Mouse (Mus musculus) E14TG2a.4 (cell line): ENCODE measurements around the gene Pdap1.
A peak's percentile ranks its signal among the peaks of the same experiment; 100 is the strongest.
"Not testable (repeated sequence)": the region's sequence is repeated elsewhere in the genome, so short reads cannot be mapped to it uniquely, and the experiment has no call there.

ENCODE experiments used
- H3K27me3 ChIP-seq: 2 replicates; pipeline ENCODE4 v1.6.1; 2014; ENCODE audit warnings: low read length, control low read depth; ENCODE audit not compliant: insufficient read depth
- H3K36me3 ChIP-seq: 2 replicates; pipeline ENCODE4 v1.6.1; 2014; ENCODE audit warnings: low read length, control low read depth; ENCODE audit not compliant: insufficient read depth
- H3K4me1 ChIP-seq: replicated peaks from 2 replicates; pipeline ENCODE4 v1.6.1; 2014; ENCODE audit warnings: low read depth, low read length, control low read depth
- H3K4me3 ChIP-seq: replicated peaks from 2 replicates; pipeline ENCODE4 v1.5.1; 2014; ENCODE audit warnings: mild to moderate bottlenecking, low read length
- H3K9me3 ChIP-seq: 2 replicates; pipeline ENCODE4 v1.6.1; 2014; ENCODE audit warnings: low read length, control low read depth
- CTCF ChIP-seq: conservative IDR thresholded peaks from 2 replicates; pipeline ENCODE4 v1.5.1; 2014; ENCODE audit warnings: low read length
- NANOG ChIP-seq: IDR thresholded peaks from 2 replicates; pipeline ENCODE4 v1.6.1; 2014; ENCODE audit warnings: borderline replicate concordance, low read length, mixed read lengths
- POU5F1 ChIP-seq: IDR thresholded peaks from 2 replicates; pipeline ENCODE4 v1.6.1; 2014; ENCODE audit warnings: low read length, borderline replicate concordance

The Pdap1 gene

DNA sequence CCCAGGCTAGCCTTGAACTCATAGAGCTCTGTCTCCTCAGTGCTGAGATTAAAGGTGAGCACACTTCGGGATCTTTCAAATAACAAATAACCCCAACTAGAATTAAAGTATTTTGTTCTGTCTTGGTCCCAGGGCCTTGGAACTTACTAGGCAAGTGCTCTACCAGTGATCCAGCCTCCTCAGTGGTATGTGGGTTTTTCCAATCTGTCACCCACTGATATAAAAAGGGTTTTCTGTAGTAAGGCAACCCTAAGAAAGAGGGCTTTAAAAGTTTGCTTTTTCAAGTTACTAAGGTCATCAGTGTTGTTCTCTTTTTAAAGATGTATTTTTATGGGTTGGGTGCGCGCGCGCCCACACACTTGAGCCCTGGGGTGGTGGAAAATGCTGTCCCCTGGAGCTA, 24.3 kb downstream of the Pdap1 start:
- Histone ChIP-seq H3K4me3 (no peak overlapping the region; the same call in 1 of the 2 replicates), H3K36me3 (peaks cover 10% of the 10 kb centered on the region)

GRCm38 (mm10) chr5:145114606-145115473, 25.2 kb downstream of the Pdap1 start:
- H3K4me1 ChIP-seq: peaks cover 64% of the 10 kb centered on the region
- TF ChIP-seq CTCF: no peak
- TF ChIP-seq NANOG: no peak
- no peak for TF ChIP-seq POU5F1
- H3K4me3 ChIP-seq: peak overlapping the region; percentile 89
- peaks cover 9% of the 10 kb centered on the region for H3K27me3 ChIP-seq
- H3K36me3 ChIP-seq: peaks cover 13% of the 10 kb centered on the region
- no peaks in the 10 kb centered on the region for H3K9me3 ChIP-seq

More for the DNA sequence above, 24.3 kb downstream of the Pdap1 start:
- Histone ChIP-seq H3K9me3 (no peaks in the 10 kb centered on the region), H3K4me1 (peaks cover 64% of the 10 kb centered on the region), H3K27me3 (peaks cover 9% of the 10 kb centered on the region)
- no peak for TF ChIP-seq CTCF

DNA sequence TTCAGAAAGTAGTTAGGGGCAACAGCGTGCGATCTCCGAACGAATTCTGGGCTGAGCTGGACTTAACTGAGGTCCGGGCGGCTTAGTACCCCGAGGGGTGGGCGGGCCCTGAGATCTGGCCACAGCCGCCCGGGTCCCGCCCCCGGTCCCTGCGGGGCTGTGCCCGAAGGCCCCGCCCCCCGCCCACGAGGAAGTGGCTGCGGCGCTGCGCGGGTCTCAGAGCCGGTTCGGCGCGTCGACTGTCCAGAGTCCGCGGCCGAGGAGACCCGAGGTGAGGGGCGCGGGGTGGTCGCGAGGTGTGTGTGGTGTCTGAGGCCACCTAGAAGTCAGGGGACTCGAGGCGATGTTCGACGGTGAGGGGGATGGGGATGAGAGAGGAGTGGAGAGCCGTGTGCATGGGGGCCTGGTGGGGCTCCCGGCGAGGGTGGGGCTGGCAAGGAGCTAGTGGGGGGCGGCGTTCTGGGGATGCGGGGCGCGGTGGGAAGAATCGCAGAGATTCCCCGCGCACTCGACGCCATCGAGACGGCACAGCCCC, 25.9 kb downstream of the Pdap1 start, which contains the start of gene Arpc1b:
TSS of gene Arpc1b (plus strand) at position 145 of the 535 bp plus-strand sequence.
- H3K9me3 ChIP-seq: no peaks in the 10 kb centered on the region
- H3K27me3 ChIP-seq: peaks cover 9% of the 10 kb centered on the region
- peaks cover 20% of the 10 kb centered on the region for H3K36me3 ChIP-seq
- peaks cover 62% of the 10 kb centered on the region for H3K4me1 ChIP-seq
- TF ChIP-seq POU5F1 (no peak), NANOG (no peak), CTCF (no peak)
- peak within 1 kb of the TSS; percentile 89 for H3K4me3 ChIP-seq

GRCm38 (mm10) chr5:145113416-145113815, 26.6 kb downstream of the Pdap1 start:
- Histone ChIP-seq H3K4me1 (peaks cover 57% of the 10 kb centered on the region), H3K4me3 (peak overlapping the region; percentile 89), H3K9me3 (no peaks in the 10 kb centered on the region), H3K27me3 (peaks cover 9% of the 10 kb centered on the region), H3K36me3 (peaks cover 25% of the 10 kb centered on the region)
- TF ChIP-seq POU5F1: no peak
- no peak for TF ChIP-seq CTCF
- no peak for TF ChIP-seq NANOG

DNA sequence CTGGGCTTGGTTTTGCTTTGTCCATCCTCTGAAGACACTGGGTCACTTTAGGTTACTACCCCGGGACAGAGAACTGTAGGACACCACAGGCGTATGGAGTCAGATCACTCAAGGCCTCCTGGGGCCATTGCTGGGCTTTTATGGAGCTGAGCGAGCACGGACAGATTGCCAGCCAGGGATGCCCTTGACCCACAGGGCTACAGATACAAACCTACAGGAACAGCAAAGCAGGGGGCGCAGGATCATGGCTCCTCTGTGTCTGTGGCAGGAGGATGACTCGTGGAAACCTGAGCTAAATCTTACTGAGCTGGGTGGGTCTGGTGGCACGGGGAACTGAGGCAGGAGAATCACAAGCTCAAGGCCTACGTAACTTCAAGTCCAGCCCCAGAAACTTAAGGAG, 27.5 kb downstream of the Pdap1 start:
- no peak overlapping the region for H3K4me3 ChIP-seq
- H3K9me3 ChIP-seq: no peaks in the 10 kb centered on the region
- H3K4me1 ChIP-seq: peaks cover 50% of the 10 kb centered on the region
- TF ChIP-seq POU5F1: no peak
- no peak for TF ChIP-seq CTCF
- H3K36me3 ChIP-seq: peaks cover 32% of the 10 kb centered on the region
- peaks cover 9% of the 10 kb centered on the region for H3K27me3 ChIP-seq

- Histone ChIP-seq H3K27me3 (peaks cover 9% of the 10 kb centered on the region), H3K4me3 (no peak overlapping the region), H3K9me3 (no peaks in the 10 kb centered on the region), H3K4me1 (peaks cover 29% of the 10 kb centered on the region), H3K36me3 (peaks cover 54% of the 10 kb centered on the region)
- TF ChIP-seq POU5F1 (no peak), CTCF (no peak), NANOG (no peak)
Observed at GRCm38 (mm10) chr5:145110401-145110800, 29.6 kb downstream of the Pdap1 start.

GRCm38 (mm10) chr5:145105694-145106275, 34.3 kb downstream of the Pdap1 start:
- Histone ChIP-seq H3K9me3 (no peaks in the 10 kb centered on the region), H3K27me3 (no peaks in the 10 kb centered on the region), H3K36me3 (peaks cover 95% of the 10 kb centered on the region), H3K4me3 (no peak overlapping the region), H3K4me1 (peaks cover 18% of the 10 kb centered on the region)
- TF ChIP-seq NANOG: no peak

- Histone ChIP-seq H3K4me1 (peaks cover 5% of the 10 kb centered on the region; the same call in 1 of the 2 replicates), H3K4me3 (no peak overlapping the region), H3K9me3 (no peaks in the 10 kb centered on the region), H3K36me3 (peaks cover 94% of the 10 kb centered on the region), H3K27me3 (no peaks in the 10 kb centered on the region)
- TF ChIP-seq POU5F1 (no peak), NANOG (no peak), CTCF (no peak)
Observed at GRCm38 (mm10) chr5:145104328-145104727, 35.7 kb downstream of the Pdap1 start.

- H3K9me3 ChIP-seq: no peaks in the 10 kb centered on the region
- no peaks in the 10 kb centered on the region for H3K27me3 ChIP-seq
- H3K36me3 ChIP-seq: peaks cover 93% of the 10 kb centered on the region
- H3K4me1 ChIP-seq: peaks cover 5% of the 10 kb centered on the region; the same call in 1 of the 2 replicates
- H3K4me3 ChIP-seq: no peak overlapping the region
- TF ChIP-seq POU5F1: no peak
- no peak for TF ChIP-seq CTCF
- TF ChIP-seq NANOG: no peak
Observed at GRCm38 (mm10) chr5:145102706-145103105, 37.3 kb downstream of the Pdap1 start.

DNA sequence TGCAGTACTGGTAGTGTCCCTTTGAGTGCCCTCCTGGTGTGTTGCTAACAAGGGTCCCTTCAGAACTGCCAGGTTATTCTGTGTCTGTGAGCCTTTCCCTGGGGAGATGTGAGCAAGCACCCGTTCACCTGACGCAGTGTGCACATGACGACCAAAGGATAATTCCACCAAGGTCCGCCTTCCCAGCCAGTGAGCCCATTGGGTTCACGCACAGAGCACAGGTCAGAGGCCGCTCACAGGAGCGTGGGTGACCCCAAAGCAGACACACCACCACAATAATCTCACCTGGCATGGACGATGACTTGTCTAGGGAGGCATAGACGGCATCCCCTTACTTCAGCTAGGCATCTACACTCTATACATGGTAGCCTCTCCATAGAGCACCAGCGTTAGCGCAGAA, 38.6 kb downstream of the Pdap1 start:
- not testable (repeated sequence) for H3K9me3 ChIP-seq, H3K4me3 ChIP-seq, H3K27me3 ChIP-seq, H3K4me1 ChIP-seq
- peaks cover 93% of the 10 kb centered on the region for H3K36me3 ChIP-seq
